Mouse (Mus musculus): ENCODE data around the gene Gimap7.

DNA sequence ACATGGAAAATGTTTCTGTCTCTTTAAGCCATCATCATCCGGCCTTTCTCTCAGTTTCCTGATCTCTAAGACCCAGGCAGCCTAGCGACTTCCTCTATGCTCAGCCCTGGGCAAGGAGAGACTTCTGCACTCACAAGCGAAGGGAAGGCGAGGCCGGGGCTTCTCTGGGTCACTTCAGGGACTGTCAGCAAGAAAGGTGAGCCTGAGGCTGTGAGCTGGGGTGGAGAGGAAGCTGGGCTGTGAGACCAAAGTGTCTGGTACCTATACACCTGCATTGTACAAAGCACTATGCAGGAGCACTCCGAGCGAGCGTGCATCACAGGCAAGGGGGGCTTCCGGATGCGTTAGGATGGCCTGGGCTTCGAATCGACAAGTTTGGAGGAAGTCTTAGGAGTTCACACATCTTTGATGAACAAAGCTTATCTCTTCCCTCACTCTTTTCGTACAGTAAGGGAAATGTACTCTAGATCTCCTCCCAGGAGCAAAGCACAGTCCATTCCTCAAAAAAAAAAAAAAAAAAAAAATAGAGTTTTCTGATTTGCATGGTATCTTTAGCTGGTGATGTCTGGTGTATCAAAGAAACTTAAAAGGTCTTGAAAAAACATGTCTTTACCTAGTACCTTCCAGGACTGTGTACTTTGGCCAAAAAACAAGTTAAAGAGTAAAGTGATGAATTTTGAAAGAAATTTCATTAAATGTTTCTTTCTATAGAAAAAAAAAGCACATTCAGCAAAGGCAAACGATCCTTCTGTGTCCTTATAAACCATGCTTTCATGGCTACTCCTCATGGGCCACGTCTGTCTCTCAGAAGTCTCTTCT, 20.7 kb downstream of the Gimap7 start, which contains the start of gene Gimap1:
- TF ChIP-seq CTCF (IDR thresholded peaks at IDR 0.05; ENCODE audit: low read depth, low read length) (no peak), POLR2A (IDR thresholded peaks at IDR 0.05; ENCODE audit: extremely low read depth, insufficient read depth, low read length) (no peak)
